Mouse (Mus musculus): ENCODE measurements at regions not wholly inside any gene's neighbourhood (a gene's known extent, or its start where the extent isn't known, plus 50 kb on each side); places are given as distances from the start of the nearest gene placed in this dataset.

DNA sequence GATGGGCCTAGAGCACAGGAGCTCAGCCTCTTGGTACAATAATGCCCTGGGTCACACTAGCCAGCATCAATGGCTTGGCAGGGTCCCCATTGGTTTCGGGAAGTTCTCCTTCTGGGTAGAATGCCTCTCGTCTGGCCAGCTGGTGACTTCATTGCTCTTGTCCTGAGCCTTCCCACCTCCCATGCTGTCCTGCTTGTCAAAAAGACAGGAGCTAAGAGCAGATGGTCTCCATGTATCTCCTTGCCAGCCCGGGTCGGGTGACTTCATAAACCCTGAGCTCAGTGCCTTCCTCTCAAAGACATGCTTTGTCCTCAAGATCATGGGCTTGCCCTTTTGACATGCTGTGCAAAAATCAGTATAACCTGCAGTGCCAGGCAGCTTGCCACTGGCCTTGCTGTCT lies 179.2 kb upstream of the Sh3bp4 start:
- Histone ChIP-seq H3K9ac (ENCODE audit: low read depth, low read length) (no peak overlapping the region), H3K27ac (ENCODE audit: low read depth, low read length) (no peak overlapping the region), H3K4me2 (ENCODE audit: low read length) (no peak overlapping the region), H3K9me3 (ENCODE audit: control insufficient read depth, low read length) (no peaks in the 10 kb centered on the region), H3K4me1 (ENCODE audit: control insufficient read depth, insufficient read depth, low read depth, low read length) (no peaks in the 10 kb centered on the region), H3K36me3 (ENCODE audit: control insufficient read depth, insufficient read depth, low read length) (no peaks in the 10 kb centered on the region), H3K4me3 (ENCODE audit: low read length) (no peak overlapping the region), H3K27me3 (replicated peaks; ENCODE audit: control insufficient read depth, insufficient read depth, low read length) (no peaks in the 10 kb centered on the region)
- no peak for ATAC-seq
- WGBS = 92% methylated on average over 4 of the region's 4 CpGs

GRCm38 (mm10) chr1:88902426-88902825 lies 167.8 kb upstream of the Sh3bp4 start:
- Histone ChIP-seq H3K9ac (ENCODE audit: low read depth, low read length) (no peak overlapping the region), H3K4me2 (ENCODE audit: low read length) (no peak overlapping the region), H3K36me3 (ENCODE audit: control insufficient read depth, insufficient read depth, low read length) (no peaks in the 10 kb centered on the region), H3K27me3 (replicated peaks; ENCODE audit: control insufficient read depth, insufficient read depth, low read length) (no peaks in the 10 kb centered on the region), H3K4me3 (ENCODE audit: low read length) (no peak overlapping the region), H3K27ac (ENCODE audit: low read depth, low read length) (no peak overlapping the region), H3K4me1 (ENCODE audit: control insufficient read depth, insufficient read depth, low read depth, low read length) (no peaks in the 10 kb centered on the region), H3K9me3 (ENCODE audit: control insufficient read depth, low read length) (no peaks in the 10 kb centered on the region)
- 91% methylated on average over 8 of the region's 8 CpGs for WGBS
- no peak for ATAC-seq

GRCm38 (mm10) chr1:88907766-88908463 lies 162.3 kb upstream of the Sh3bp4 start:
- no peaks in the 10 kb centered on the region for H3K9me3 ChIP-seq (ENCODE audit: control insufficient read depth, low read length)
- no peak overlapping the region for H3K9ac ChIP-seq (ENCODE audit: low read depth, low read length)
- H3K4me2 ChIP-seq (ENCODE audit: low read length) = no peak overlapping the region
- WGBS = 76% methylated on average over 14 of the region's 14 CpGs
- H3K36me3 ChIP-seq (ENCODE audit: control insufficient read depth, insufficient read depth, low read length) = no peaks in the 10 kb centered on the region
- no peak for ATAC-seq
- H3K4me1 ChIP-seq (ENCODE audit: control insufficient read depth, insufficient read depth, low read depth, low read length) = peaks cover 4% of the 10 kb centered on the region
- no peak overlapping the region; the same call in 1 of the 2 replicates for H3K27ac ChIP-seq (ENCODE audit: low read depth, low read length)
- no peaks in the 10 kb centered on the region for H3K27me3 ChIP-seq (replicated peaks; ENCODE audit: control insufficient read depth, insufficient read depth, low read length)
- H3K4me3 ChIP-seq (ENCODE audit: low read length) = no peak overlapping the region

GRCm38 (mm10) chr1:88908683-88909082 lies 161.5 kb upstream of the Sh3bp4 start:
- no peaks in the 10 kb centered on the region for H3K36me3 ChIP-seq (ENCODE audit: control insufficient read depth, insufficient read depth, low read length)

DNA sequence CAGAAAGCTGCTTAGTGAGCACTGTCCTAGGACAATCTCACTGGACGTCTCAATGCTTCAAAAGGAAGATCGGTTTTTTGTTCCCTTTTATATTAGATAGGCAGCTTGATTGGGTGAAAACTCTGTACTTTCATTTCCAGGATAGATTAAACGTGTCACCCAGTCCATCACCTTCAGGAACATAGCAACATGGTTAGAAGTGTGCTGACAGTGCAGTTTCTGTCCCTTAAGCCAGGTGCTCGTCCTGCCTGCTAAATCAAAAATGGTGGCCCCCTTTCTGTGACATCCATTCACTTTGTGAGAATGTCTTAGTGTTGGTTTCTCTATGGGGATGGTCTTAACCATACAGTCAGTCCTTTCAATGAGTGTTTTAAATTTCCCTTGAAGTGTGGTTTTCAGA lies 160.9 kb upstream of the Sh3bp4 start:
- peak overlapping the region; percentile 13; the same call in 1 of the 2 replicates for H3K27ac ChIP-seq (ENCODE audit: low read depth, low read length)
- no peaks in the 10 kb centered on the region for H3K27me3 ChIP-seq (replicated peaks; ENCODE audit: control insufficient read depth, insufficient read depth, low read length)
- ATAC-seq = no peak
- H3K9me3 ChIP-seq (ENCODE audit: control insufficient read depth, low read length) = 0 out of 2 replicates have a peak, but pooled peaks cover 3% of the 10 kb centered on the region
- H3K36me3 ChIP-seq (ENCODE audit: control insufficient read depth, insufficient read depth, low read length) = no peaks in the 10 kb centered on the region
- peaks cover 4% of the 10 kb centered on the region for H3K4me1 ChIP-seq (ENCODE audit: control insufficient read depth, insufficient read depth, low read depth, low read length)
- H3K4me2 ChIP-seq (ENCODE audit: low read length) = no peak overlapping the region
- no peak overlapping the region for H3K9ac ChIP-seq (ENCODE audit: low read depth, low read length)
- no peak overlapping the region for H3K4me3 ChIP-seq (ENCODE audit: low read length)
- 63% methylated on average over 4 of the region's 4 CpGs for WGBS

More at GRCm38 (mm10) chr1:88908683-88909082, 161.5 kb upstream of the Sh3bp4 start:
- H3K9me3 ChIP-seq (ENCODE audit: control insufficient read depth, low read length) = no peaks in the 10 kb centered on the region
- no peak overlapping the region for H3K4me2 ChIP-seq (ENCODE audit: low read length)
- 73% methylated on average over 8 of the region's 8 CpGs for WGBS
- peaks cover 4% of the 10 kb centered on the region for H3K4me1 ChIP-seq (ENCODE audit: control insufficient read depth, insufficient read depth, low read depth, low read length)
- no peak overlapping the region for H3K4me3 ChIP-seq (ENCODE audit: low read length)
- no peak for ATAC-seq
- no peak overlapping the region for H3K27ac ChIP-seq (ENCODE audit: low read depth, low read length)
- no peaks in the 10 kb centered on the region for H3K27me3 ChIP-seq (replicated peaks; ENCODE audit: control insufficient read depth, insufficient read depth, low read length)
- H3K9ac ChIP-seq (ENCODE audit: low read depth, low read length) = no peak overlapping the region

DNA sequence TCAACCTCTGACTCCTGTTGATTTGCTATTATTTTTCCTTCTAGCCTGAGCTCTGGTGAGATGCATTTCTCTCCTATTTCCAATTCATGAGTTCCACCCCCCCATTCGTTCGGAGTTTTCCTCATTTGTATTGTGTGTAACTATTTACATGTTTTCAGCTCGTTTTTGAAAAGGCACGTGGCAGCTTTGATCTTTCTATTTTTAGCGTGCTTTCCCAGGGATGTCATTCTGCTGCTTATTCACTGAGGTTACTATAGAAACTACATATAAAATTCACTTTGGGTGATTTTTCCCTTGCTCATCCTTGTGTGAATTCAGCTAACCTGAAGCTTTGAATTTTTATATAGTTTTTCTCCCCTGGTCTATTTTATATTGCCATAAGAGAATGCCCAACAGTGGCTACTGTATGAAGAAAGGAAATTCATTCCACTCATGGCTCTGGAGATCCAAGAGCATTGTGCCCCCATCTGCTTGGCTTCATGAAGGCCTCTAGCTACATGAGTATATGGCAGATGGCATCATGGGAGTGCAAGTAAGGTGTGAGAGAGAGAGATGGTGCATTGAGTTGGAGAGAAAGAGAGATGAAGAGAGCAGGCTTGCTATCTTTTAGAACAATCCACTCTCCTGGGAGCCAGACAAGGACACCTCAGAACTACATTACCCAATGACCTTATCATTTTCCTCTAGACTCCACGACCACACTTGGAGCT lies 160.2 kb upstream of the Sh3bp4 start:
- Histone ChIP-seq H3K27me3 (replicated peaks; ENCODE audit: control insufficient read depth, insufficient read depth, low read length) (no peaks in the 10 kb centered on the region), H3K9ac (ENCODE audit: low read depth, low read length) (no peak overlapping the region), H3K27ac (ENCODE audit: low read depth, low read length) (peak overlapping the region; percentile 63; the same call in 1 of the 2 replicates), H3K36me3 (ENCODE audit: control insufficient read depth, insufficient read depth, low read length) (no peaks in the 10 kb centered on the region), H3K4me3 (ENCODE audit: low read length) (no peak overlapping the region), H3K9me3 (ENCODE audit: control insufficient read depth, low read length) (0 out of 2 replicates have a peak, but pooled peaks cover 5% of the 10 kb centered on the region), H3K4me2 (ENCODE audit: low read length) (no peak overlapping the region), H3K4me1 (ENCODE audit: control insufficient read depth, insufficient read depth, low read depth, low read length) (peaks cover 4% of the 10 kb centered on the region)
- no peak for ATAC-seq
- 27% methylated on average over 6 of the region's 6 CpGs for WGBS

- Histone ChIP-seq H3K4me3 (ENCODE audit: low read length) (no peak overlapping the region), H3K36me3 (ENCODE audit: control insufficient read depth, insufficient read depth, low read length) (no peaks in the 10 kb centered on the region), H3K9me3 (ENCODE audit: control insufficient read depth, low read length) (0 out of 2 replicates have a peak, but pooled peaks cover 5% of the 10 kb centered on the region), H3K4me1 (ENCODE audit: control insufficient read depth, insufficient read depth, low read depth, low read length) (peaks cover 4% of the 10 kb centered on the region), H3K9ac (ENCODE audit: low read depth, low read length) (no peak overlapping the region), H3K4me2 (ENCODE audit: low read length) (no peak overlapping the region), H3K27ac (ENCODE audit: low read depth, low read length) (no peak overlapping the region), H3K27me3 (replicated peaks; ENCODE audit: control insufficient read depth, insufficient read depth, low read length) (no peaks in the 10 kb centered on the region)
- 88% methylated on average over 5 of the region's 5 CpGs for WGBS
- no peak for ATAC-seq
Measured at GRCm38 (mm10) chr1:88911724-88912123, 158.5 kb upstream of the Sh3bp4 start.

- Histone ChIP-seq H3K27me3 (replicated peaks; ENCODE audit: control insufficient read depth, insufficient read depth, low read length) (no peaks in the 10 kb centered on the region), H3K27ac (ENCODE audit: low read depth, low read length) (no peak overlapping the region), H3K4me1 (ENCODE audit: control insufficient read depth, insufficient read depth, low read depth, low read length) (no peaks in the 10 kb centered on the region; the same call in 1 of the 2 replicates), H3K36me3 (ENCODE audit: control insufficient read depth, insufficient read depth, low read length) (no peaks in the 10 kb centered on the region), H3K4me3 (ENCODE audit: low read length) (no peak overlapping the region), H3K9ac (ENCODE audit: low read depth, low read length) (no peak overlapping the region), H3K4me2 (ENCODE audit: low read length) (no peak overlapping the region), H3K9me3 (ENCODE audit: control insufficient read depth, low read length) (0 out of 2 replicates have a peak, but pooled peaks cover 5% of the 10 kb centered on the region)
- 75% methylated on average over 4 of the region's 4 CpGs for WGBS
- ATAC-seq = no peak
Measured at GRCm38 (mm10) chr1:88916531-88917050, 153.6 kb upstream of the Sh3bp4 start.

- peaks cover 5% of the 10 kb centered on the region for H3K4me1 ChIP-seq (ENCODE audit: control insufficient read depth, insufficient read depth, low read depth, low read length)
- no peak overlapping the region for H3K4me3 ChIP-seq (ENCODE audit: low read length)
- no peaks in the 10 kb centered on the region for H3K9me3 ChIP-seq (ENCODE audit: control insufficient read depth, low read length)
- no peak overlapping the region for H3K9ac ChIP-seq (ENCODE audit: low read depth, low read length)
- ATAC-seq = no peak
- no peak overlapping the region for H3K27ac ChIP-seq (ENCODE audit: low read depth, low read length)
- H3K4me2 ChIP-seq (ENCODE audit: low read length) = no peak overlapping the region
- no peaks in the 10 kb centered on the region for H3K36me3 ChIP-seq (ENCODE audit: control insufficient read depth, insufficient read depth, low read length)
- WGBS = 76% methylated on average over 2 of the region's 2 CpGs
- no peaks in the 10 kb centered on the region for H3K27me3 ChIP-seq (replicated peaks; ENCODE audit: control insufficient read depth, insufficient read depth, low read length)
Measured at GRCm38 (mm10) chr1:88921401-88921800, 148.8 kb upstream of the Sh3bp4 start.

Measured in hindbrain, embryonic 16.5 days (tissue).